Mouse (Mus musculus): ENCODE data around the gene Prss32. TPM values are rescaled to one million over a fixed set of nuclear protein-coding genes. Genes with fewer than 3 reads are reported as not detected.

Prss32 gene
- polyA plus RNA-seq (2017; shearing (Covaris generic)): not detected

DNA sequence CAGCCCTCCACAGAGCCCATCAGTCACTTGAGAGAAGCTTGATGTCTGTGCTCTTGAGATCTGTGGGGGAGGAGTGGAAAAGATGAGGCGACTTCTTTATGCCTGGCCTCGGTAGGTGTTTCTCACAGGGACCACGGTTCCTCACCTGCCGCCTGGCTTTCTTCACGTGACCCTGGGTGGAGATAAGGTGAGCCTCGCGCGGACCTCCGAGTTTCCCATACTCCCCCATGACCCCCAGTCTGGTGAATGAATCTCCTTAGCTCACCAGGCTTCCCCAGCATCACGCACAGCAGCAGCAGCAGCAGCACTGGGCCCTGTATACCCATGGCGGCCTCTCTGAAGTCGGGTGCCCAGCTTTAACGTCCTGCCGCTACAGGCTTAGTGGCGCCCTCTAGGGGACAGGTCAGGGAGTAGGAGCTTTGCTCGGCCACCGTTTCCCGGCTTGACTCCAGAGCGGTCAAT lies at the start of gene Prss32, which contains the start of gene Prss41:
Gene Prss32, plus strand, starts transcription at position 44 of the 462 bp plus-strand sequence.
Gene Prss41, minus strand, starts transcription at position 361 of the 462 bp plus-strand sequence.
- peak; percentile 82 for ATAC-seq

DNA sequence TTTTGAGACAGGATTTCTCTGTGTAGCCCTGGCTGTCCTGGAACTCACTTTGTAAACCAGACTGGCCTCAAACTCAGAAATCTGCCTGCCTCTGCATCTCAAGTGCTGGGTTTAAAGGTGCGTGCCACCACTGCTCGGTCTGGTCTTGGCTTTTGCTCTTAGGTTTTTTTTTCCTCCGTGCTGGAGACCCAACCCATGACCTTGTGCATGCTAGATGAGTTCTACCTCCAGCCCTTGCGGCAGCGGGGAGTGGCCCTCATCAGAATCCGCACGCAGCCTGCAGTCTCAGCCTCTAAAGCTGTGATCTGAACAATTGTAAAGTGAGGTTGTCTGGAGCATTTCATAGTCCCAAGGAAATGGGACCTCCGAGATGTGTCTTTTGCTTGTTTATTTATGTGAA lies 48.3 kb upstream of the Prss32 start:
- ATAC-seq: no peak

DNA sequence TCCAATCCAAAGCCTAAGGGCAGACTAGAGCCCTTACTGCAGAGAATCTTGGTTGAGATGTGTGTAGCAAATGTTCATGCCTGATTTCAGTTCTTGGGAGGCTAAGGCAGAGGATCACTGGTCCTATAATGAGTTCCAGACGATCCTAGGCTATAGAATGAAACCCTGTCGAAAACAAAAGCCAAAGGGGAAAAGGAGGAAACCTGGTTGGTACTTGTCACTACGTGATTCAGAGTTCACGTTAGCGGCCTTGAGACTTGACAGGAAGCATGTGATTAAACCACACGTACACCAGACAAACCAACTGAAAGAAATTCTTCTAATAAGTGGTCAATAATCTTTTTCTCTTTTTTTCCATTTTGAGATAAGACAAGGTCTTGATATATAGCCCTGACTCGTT lies 46.3 kb upstream of the Prss32 start:
- ATAC-seq: peak; percentile 91

DNA sequence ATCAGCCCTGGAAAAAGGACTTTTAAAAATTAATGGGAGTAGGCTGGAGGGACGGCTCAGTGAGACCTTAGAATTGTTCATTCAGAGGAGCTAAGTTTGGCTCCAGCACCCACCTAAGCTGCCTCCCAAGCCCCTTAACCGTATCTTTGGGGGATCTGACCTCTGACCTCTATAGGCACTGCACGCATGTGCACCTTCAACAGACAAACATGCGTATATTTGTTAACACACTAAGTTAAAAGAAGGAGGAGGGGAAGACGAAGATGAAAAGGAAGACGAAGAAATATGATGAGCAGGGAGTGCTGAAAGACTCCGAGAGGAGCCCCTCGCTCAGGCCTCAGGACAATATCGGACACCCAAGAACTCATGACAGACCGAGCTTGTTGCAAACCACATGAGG lies 42.0 kb upstream of the Prss32 start:
- no peak for ATAC-seq

DNA sequence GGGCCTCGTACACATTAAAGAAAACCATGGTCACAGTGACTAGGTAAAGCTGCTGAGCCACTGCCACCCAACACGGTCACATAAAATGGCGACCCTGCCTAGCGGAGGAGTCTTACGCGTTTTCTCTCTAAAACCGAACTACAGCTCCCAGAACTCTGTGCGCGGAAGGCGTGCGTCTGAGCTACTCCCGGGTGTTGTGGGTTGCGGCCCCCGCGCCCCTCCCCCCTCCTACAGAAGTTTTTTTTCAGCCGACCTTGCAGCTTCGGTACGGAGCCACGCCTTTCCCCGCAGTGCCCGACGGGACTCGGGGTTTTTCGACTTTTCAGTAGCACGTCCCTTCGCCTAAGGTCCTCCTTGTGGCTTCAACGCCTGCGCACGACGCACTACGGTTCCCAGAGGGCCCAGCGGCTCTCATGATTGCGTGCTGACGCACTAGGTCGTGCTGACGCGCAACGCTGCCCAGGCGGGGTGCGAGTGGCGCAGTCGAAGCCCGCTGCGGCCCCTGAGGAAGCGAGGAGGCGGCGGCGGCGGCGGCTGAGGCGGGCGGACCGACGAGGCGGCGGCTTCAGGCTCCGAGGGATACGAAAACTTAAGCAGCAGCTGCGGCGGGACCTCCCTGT lies 40.8 kb upstream of the Prss32 start:
- peak; percentile 88 for ATAC-seq

DNA sequence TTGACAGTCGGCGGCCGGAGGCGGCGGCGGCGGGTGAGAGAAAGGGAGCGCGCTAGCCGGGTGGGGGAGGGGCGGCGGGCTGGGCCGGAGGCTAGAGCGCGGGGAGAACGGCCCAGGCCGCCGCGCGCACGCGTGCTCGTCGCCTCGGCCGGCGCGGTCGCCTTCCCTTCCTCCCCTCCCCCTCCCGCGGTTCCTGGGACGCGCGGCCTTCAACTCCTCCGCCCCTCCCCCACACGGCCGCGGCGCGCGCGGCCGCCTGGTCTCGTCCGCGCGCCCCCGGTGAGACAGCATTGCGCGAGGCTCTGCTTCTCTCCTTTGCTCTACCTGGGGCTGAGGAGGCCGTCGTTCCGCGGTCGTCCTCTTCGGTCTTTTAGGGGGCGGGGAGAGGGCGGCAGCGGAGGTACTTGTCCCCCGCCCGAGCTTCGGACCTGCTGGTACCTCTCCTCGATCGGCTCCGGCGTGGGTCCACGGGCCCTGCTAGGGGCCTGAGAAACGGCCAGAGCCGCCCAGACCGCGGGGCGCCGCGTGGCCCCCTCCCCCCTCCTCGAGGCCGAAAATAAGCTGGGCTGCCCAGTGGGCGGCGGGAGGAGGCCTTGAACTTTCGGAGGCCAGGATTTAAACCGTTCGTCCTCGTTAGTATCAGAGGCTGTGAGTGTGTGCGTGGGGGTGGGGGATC lies 40.2 kb upstream of the Prss32 start:
- no peak for ATAC-seq

DNA sequence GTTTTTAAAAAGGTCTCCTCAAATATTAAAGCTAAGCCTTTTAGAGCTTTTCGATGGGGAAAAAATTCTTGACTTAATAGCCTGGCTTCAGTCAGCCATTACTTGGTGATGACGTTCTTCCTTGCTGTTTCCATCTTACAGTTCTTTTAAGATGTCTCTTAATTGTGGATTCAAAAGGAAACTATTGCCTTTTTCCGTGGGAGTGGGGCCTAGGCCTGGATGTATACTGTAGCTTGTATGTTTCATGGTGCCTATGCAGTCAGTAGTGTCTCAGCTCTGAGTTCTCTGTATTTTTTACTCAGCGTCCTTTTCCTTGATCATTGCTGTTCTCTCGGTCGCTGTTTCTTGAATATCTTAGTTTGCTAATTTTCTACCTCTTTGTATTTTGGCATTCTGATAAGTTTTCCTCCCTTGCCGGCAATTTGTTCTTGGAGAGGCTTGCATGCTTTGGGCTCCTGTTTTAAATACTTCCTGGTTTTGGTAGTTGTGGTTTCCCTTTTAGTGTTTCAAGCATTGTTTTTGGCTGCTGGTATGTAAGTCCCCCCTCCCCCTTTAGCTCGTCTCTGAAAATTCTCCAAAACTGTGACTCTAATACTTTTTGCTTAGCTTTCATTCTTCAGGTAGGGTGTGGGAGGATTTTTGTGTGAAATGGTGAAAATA lies 39.1 kb upstream of the Prss32 start:
- ATAC-seq: peak; percentile 7

DNA sequence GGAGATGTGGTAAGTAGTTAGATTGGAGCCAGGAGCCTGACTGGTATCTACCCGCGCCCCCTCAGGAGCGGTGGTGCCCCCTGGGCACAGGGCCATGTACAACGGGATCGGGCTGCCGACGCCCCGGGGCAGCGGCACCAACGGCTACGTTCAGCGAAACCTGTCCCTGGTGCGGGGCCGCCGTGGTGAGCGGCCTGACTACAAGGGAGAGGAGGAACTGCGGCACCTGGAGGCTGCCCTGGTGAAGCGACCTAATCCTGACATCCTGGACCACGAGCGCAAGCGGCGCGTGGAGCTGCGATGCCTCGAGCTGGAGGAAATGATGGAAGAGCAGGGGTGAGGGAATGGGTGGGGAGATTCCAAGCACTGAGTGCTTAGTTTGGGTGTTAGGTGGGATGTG lies 36.8 kb upstream of the Prss32 start:
- no peak for ATAC-seq

DNA sequence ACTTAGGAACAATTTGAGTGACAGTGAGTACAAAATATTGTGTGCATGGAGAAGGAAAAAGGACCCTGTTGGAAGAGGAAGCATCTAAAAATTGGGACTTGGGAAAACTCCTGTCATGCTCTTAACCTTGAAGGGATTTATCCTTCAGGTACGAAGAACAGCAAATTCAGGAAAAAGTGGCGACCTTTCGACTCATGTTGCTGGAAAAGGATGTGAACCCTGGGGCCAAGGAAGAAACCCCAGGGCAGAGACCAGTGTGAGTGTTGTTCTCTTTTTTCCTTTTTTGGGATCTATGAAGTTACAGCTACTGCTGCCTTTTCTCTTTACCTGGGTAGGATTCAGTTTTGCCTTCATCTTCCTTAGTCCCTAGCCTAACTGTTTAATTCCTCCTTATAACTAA lies 35.7 kb upstream of the Prss32 start:
- no peak for ATAC-seq

DNA sequence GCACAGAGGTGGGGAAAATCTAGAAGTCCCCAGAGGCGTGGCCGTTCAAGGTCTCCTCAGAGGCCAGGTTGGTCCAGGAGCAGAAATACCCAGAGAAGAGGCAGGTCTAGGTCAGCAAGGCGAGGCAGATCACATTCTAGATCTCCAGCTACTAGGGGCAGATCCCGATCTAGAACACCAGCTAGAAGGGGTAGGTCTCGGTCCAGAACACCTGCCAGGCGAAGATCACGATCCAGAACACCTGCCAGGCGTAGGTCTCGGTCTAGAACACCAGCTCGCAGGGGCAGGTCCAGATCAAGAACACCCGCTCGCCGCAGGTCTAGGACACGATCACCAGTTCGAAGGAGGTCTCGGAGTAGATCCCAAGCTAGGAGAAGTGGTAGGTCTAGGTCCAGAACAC lies 28.0 kb upstream of the Prss32 start:
- no peak for ATAC-seq

DNA sequence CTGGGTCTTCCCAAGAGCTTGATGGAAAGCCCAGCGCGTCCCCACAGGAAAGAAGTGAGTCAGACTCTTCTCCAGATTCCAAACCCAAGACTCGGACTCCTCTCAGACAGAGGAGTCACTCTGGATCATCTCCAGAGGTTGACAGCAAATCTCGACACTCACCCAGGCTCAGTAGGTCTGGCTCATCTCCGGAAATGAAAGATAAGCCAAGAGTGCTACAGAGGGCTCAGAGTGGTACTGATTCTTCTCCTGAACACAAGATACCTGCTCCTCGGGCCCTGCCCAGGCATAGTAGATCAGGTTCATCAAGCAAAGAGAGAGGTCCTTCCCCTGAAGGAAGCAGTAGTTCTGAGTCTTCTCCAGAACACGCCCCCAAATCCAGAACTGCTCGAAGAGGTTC lies 25.1 kb upstream of the Prss32 start:
- ATAC-seq: no peak

DNA sequence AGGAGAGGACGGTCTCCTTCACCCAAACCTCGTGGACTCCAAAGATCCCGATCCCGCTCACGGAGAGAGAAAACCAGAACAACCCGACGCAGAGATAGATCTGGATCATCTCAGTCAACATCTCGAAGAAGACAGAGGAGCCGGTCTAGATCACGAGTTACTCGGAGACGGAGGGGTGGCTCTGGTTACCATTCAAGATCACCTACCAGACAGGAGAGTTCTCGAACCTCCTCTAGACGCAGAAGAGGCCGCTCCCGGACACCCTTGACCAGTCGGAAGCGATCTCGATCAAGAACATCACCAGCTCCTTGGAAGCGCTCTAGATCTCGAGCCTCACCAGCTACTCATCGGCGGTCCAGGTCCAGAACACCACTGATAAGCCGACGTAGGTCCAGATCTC lies 24.4 kb upstream of the Prss32 start:
- ATAC-seq: no peak

DNA sequence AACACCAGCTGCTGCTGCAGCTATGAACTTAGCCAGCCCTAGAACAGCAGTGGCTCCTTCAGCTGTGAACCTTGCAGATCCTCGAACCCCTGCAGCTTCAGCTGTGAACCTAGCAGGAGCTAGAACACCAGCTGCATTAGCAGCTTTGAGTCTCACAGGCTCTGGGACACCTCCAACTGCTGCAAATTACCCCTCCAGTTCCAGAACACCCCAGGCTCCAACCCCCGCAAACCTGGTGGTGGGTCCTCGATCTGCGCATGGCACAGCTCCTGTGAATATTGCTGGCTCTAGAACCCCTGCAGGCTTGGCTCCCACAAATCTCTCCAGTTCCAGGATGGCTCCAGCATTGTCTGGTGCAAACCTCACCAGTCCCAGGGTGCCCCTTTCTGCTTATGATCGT lies 22.9 kb upstream of the Prss32 start:
- no peak for ATAC-seq

DNA sequence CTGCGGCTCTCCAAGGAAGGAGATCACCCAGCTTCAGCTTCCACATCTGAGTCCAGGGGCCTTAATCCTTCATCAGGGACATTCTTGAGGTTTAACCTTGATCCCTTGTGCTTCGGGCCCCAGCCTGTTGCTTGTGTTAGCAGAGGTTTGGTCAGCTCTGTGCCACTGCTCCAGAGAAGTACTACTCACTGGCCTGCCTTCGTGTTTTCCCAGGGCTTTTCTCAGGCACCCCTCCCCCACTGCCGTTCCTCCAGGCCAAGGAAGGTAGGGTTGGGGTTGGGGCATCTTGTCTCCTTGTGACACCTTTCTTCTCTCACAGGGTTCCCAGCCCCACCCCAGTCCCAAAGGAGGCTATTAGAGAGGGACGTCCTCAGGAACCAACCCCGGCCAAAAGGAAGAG lies 21.6 kb upstream of the Prss32 start:
- no peak for ATAC-seq

DNA sequence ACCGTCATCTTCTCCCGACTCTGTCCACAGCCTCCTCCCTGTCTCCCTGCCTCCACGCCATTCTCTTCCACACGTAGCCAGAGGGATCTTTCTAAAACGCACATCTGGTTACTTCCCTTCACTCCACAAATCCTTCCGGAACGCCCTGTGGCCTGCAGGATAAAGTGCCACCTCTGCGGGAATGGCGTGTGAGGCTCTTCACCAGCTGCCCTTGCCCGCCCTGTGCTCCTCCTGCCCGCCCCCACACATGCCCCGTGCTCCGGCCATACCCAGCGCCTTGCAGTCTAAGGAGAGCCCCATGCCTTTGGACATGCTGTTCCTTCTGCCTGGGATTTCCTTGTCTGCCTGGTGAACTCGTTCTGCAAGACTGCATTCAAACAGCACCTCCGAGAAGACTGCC lies 20.6 kb upstream of the Prss32 start:
- ATAC-seq: no peak

DNA sequence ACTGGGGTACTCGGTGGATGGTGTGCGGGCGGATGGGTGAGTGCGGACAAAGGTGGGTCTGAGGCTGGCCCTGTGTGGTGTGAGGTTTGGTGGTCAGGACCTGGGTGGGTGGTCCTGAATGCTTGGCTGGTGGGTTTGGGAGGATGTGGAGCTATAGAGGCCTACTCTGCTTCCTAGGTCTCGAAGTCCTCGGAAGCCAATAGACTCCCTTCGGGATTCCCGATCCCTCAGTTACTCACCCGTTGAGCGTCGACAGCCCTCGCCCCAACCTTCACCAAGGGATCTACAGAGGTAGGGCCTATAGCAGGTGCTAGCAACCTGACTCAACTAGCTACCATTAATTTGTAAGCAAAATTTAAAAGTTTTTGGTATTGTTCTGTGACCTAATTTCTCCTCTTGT lies 20.0 kb upstream of the Prss32 start:
- no peak for ATAC-seq

DNA sequence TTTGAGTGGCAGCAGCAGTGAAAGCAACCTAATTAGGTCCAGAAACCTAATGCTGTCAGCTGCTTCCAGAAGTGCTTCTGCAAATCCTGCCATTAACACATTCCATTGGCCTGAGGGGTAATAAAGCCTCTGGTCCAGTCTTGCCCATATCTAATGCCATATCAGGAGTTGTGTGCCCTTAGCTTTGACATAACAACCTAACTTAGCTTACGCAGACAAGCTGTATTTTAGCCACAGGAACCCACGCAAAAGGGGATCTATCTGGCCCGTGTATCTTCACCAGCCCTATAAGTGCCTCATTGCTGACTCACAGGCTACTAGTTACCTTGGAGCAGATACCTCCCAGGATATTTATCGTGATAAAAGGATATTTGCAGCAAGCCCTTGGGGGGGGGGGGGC lies 18.1 kb upstream of the Prss32 start:
- ATAC-seq: no peak

DNA sequence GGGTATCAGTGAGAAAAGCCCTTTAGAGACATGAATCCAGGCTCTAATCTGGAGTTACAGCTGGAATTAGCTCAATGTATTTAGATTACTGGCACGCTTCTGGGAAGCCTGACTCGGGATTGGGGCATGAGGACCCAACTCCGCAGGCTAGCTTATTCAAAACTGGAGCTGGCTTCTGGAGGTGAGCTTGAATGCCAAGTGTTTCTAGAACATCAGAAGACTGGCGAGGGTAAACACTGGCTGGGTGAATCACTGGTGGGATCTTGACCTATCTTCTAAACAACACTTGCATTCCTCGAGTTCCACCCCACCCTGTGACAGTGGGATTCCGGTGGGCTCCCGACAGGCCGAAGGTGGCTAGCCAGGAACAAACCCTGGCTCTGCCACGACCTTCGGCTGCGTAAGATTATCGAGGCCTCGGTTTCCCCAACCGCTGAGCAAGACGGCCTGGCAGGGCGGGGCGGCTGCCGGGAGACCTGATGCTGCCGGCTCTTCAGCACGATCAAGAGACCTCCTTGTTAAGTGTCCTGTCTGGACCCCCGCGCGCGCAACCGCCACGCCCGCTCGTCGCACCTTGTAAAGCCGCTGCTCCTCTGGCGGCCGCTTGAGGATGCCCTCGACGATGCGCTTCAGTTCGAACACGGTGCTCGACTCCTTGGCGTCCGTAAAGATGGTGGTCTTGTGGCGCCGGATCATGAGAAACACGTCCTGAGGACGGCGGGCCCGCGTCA lies 15.2 kb upstream of the Prss32 start:
- peak; percentile 24 for ATAC-seq

DNA sequence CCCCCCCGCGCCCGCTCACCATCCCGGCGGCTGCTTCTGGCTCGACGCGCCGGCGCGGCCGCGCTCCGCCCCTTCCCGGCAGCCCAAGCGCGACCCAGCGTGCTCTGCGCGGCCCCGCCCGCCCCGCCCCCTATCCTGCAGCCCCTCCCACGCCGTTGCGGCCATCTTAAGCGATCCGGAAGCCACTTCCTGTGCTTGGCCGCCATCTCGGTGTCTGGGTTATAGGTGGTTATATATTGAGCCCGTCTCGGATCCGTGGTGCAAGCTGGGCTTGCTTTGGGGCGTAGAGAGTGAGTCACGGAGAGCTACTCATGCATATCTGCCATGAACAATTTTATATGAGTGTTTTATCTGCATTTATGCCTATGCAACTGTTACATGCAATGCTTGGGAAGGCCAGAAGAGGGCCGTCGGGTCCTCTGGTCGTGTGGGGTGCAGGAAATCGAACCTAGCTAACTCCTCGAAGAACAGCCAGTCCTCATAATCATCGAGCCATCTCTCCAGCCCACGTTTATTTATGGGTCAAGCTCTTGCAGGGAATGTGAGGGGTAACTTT lies 14.5 kb upstream of the Prss32 start, which contains the start of gene Elob:
Gene Elob, minus strand, starts transcription at position 73 of the 556 bp plus-strand sequence.
- ATAC-seq: peak; percentile 84

DNA sequence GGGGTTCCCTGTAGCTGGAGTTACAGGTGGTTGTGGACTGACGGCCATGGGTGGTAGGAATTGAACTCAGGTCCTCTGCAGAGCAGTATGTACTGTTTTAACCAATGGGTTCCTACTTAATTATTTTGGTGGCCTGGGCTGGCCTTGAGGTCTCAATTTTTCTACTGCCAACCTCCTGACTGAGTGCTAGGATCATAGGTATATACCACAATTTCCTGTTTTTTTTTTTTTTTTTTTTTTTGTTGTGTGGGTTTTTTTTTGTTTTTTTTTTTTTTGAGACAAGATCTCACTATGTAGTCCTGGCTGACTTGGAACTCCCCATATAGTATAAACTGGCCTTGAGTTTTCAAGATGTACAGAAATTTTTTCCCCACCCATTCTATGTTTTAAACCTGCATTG lies 12.5 kb upstream of the Prss32 start:
- ATAC-seq: no peak

DNA sequence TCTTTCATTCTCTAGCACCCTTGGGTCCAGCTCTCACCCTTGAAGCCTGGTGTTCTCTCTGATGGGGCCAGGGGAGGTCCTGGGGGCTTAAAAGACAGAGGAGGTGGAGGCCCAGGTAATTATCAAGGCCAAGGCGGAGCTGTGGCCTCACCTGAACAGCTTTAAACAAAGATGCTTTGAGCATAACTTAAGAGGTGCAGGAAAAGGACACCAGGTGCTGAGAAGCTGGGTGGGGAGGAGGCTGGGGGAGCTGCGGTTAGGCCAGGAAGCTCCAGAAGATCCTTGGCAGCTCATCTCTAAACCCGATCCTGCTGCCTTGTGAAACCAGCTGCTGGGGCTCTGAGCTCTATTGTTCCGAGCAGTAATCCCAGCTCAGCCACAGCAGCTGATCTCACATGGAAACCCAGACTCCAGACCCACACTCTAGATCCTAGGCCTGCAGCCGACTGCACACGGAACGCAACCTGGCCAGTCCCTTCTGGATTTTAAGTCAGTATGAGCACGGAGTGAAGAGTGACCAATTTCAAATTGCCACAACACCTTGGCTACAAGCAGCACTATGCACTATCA lies 7.6 kb upstream of the Prss32 start, which contains the start of gene Prss33:
Gene Prss33, minus strand, starts transcription at position 51 of the 570 bp plus-strand sequence.
- ATAC-seq: no peak

DNA sequence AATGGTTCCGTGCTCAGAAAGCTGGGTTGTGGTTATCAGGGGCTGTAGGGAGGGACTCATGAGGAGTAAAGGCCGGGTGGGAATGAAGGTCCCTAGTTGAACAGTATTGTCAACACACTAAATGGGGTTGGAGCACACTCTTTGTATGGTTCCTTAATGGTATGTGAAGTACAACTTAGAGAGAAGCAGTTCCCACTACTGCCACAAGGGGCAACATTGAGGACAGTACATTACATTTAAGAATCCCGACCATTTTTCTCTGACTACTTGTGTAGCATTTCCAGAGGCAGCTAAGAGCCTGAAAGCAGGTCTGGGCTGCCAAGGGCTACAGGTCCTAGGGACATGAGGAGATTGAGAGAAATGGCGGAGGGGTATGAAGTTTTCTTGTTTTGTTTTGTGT lies 2.5 kb upstream of the Prss32 start:
- ATAC-seq: peak; percentile 69
